Mouse (Mus musculus): ENCODE measurements around the gene Vav2.

Gene Vav2

DNA sequence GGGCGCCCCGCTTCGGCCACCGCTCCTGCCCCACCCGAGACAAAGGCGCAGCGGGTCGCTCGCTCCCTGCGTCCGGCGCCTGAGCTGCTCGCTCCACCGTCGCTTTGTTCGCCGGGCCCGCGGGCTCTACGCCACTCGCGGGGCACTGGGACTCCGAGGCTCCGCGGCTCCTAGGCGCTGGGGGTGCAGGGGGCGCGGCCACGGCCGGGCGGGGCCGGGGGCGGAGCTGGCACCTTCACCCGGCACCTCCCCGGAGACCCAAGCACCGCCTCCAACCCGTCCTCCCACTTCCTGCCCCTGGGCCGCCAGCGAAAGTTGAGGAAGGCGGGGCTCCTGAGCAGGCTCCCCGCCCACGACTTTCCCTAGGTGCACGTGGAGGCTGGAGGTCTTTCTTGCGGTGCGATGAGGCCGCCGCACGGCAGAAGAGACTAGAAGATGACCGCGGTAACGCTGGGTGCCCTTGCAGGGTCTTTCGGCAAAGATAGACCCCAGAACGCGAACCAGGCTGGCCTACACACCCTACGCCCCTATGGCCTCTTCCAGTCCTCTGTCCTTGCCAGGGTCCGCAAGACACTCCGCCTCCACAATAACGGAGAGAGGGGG lies at the start of gene Vav2:
Vav2 (minus strand) TSS at position 179 of the 603 bp plus-strand sequence.
- peak; percentile 96 to 97 for DNase-seq (ENCODE audit: low spot score in 2 of 2)

DNA sequence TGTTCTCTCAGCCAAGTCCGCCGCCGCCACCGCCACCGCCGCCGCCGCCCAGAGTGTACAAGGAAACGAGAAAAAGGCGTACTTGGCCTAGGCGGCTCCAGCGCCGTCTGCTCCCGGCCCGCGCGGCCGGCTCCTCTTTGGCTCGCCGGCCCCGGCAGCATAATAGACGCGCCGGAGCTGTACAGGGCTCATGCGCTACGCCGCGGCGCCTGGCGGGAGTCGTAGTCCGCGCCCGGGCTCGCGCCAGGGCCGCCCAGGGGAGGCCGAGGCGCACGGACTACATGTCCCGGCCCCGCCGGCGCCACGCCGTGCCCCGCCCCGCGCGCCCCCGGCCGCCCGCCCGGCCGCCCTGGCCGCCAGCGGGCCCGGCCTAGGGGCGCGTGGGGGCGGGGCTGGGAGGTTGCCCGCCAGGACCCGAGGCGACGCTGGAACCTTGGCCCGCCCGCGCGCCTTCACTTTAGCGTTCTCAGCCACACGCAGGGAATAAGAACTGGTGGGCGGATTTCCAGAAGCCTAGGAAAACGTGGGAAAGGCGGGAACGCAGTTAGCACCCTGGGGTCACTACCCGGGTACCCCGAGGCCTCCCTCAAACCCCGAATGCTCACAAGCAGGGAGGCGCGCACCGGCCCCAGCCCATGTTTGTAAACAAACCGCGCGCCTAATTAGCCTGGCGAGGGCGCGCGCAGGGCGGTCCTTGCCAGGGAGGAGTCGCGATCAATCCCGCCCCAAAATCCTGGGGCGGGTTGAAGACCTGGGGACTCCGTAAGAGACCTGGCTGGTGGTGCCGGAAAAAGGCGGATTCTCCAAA lies 48.9 kb upstream of the Vav2 start:
- peak; percentile 93 to 94 for DNase-seq (ENCODE audit: low spot score in 2 of 2)

DNA sequence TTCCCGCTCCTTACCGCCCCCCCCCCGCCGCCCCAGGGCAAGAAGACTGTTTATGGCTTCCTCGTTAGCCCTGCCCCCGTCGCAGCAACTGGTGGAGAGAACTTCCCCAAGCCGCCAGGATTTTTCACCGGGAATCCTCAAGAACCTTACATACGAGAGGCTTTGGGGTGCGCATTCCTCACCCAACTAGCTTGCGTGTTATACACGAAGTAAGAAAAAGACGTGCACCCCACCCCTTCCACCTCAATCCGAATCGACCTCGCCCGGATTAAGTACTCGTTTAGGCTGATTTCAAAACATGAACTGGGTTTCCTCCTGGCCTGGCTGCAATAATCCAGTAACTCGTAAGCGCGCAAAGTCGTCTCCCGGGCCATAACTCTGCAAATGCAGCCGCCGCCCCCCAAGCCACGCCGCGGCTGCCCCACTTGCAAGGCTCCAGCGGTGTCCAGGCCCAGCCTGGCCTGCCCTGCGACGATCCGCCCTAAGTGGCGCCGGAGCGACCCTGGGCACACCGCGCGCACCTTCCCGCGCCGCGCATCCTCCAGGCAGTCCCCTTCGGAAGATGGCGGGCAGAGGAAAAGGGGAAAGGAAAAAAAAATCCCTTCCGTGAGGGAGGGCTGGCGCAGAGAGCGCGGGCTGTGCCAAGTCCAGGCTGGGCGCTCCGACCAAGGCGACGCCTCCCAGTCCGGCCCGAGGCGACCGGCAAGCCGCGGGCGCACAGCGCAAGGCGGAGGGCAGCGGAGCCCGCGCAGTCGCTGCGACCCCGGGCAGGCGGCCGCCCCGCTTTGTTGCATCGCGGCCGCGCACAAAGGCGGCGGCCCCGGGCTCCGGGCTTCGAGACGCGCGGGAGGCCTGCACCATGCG lies 48.0 kb upstream of the Vav2 start:
- DNase-seq (ENCODE audit: low spot score in 2 of 2) = peak in 1 of 2 experiments; percentile 24

DNA sequence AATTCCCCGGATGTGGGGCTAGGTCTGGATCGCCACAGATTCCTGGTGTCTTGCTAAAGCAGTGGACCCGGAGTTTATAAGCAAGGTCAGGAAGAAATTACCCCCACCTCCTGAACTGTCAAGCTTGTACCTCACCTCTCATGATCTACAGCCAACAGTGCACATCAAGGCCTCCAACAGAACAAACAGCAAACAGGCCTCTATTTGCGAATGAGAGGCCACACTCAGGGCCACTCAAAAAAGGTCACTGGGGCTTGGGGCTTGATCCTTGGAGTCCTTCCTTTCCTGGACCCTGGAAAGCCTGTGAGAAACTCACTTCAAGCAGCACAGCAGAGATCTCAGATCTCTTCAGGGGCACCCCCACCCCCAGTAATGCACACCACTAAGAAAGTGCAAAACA lies 47.1 kb upstream of the Vav2 start:
- no peak for DNase-seq (ENCODE audit: low spot score in 2 of 2)

DNA sequence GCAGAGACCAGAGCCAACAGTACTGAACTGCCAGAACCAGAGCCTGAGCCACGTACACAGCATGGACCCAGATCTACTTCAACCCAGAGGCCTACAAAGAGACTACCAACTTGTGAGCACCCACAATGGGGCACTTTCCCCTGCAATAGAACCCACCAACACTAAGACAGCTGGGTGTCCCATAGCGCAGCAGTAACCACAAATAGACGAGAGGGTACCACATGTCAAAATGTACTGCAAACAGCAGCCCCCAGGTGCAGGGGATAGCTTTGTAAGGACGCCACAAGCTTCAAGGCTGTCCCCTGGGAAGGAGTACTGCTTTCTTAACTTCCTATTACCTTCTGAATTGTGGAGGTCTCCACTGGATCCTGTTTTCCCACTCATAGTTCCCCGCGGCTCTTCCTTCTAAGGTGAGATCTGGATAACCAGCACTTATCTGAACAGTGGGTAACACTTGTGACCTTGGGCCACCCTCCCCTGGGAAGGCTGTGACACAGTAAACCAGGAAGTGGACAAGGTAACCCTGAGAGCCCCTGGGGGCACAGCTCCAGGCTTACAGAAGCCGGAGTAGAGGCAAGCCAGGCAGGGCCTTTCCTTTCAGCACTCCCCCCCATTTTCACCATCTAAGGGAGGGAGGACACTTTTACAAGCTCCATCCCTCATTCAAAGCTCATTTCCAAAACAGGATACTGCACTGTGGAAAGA lies 46.4 kb upstream of the Vav2 start:
- DNase-seq (ENCODE audit: low spot score in 2 of 2) = peak in 1 of 2 experiments; percentile 36

DNA sequence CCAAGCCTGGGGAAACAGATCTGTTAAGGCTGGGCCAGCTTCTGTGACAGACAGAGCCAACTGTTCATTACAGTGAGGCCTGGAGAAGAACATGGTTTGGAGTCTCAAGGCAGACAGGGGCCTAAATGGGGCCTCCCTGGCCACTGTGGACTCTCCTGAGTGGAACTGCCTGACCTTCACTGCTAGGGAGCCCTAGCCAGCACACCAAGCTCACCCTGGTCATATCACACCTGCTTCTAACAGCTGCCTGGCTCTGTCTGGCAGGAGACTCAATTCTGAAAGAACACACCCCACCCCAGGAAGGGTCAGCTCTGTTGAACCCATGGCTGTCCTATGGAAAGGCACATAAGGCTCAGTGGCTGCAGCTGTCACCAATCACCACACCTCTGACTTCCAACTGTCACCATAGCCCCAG lies 44.3 kb upstream of the Vav2 start:
- DNase-seq (ENCODE audit: low spot score in 2 of 2) = no peak

DNA sequence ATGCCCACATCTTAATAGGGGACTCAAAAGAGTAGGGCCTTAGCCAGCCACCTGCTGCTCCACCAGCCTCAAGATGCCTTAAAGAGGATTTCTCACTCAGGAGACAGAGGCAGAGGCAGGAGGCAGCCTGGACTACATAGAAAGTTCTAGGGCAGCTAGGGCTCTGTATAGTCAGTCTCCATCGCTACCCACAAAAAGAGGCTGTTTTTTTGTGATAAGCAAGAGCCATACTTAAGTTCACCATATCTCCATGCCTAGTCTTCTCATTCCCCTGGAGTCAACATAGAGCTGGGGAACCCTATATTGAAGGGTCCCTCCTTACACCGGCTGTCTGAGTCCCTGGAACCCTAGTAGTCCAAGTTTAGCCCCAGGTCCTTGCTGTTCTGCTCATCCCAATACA lies 43.7 kb upstream of the Vav2 start:
- no peak for DNase-seq (ENCODE audit: low spot score in 2 of 2)

DNA sequence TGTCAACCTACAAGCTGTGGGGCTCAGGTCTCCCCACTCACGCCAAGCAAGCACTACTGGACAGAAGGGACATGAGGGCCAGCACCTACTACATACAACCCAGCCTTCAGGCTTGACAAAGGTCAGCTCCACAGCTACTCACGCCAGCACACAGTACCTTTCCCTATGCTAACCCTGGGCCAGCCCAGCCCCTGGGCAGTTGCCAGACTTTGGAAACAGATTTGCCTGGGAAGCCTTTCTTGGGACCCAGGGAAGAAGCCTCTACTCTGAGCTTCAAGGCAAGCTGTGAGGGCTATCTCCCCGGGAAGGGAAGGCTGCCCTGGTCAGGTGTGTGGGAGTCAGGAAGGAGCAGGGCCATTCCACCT lies 43.1 kb upstream of the Vav2 start:
- DNase-seq (ENCODE audit: low spot score in 2 of 2) = no peak

DNA sequence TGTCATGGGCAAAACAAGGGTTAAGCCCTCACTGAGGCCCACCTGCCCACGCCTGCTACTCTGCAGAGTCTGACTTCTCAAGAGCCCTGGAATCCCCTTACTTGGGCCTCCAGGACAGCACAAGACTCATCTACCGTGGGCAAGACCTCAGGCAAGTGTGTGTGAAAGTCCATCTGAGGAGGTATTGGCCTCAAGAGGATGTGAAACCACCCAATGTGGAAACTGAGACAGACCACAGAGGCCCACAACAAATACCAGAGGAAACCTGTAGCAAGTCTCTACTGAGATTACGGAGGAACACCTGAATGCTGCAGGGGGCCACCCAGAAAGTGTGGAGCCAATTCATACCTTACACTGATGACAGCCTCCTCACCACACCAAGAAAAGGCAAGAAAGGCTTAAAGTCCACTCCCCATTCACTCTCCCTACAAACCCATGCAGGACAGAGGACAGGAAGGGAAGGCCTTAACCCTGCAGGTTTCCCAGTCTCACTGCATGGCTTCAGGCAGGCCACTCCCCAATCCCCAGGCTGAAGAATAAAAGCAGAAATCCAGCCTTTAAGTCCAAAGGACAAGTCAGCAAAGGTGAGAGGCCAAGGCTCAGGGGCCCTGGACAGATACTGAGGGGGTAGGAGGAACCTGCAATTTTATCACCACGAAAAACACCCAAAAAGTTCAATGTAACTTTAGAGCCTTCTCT lies 42.6 kb upstream of the Vav2 start:
- peak; percentile 74 to 77 for DNase-seq (ENCODE audit: low spot score in 2 of 2)

DNA sequence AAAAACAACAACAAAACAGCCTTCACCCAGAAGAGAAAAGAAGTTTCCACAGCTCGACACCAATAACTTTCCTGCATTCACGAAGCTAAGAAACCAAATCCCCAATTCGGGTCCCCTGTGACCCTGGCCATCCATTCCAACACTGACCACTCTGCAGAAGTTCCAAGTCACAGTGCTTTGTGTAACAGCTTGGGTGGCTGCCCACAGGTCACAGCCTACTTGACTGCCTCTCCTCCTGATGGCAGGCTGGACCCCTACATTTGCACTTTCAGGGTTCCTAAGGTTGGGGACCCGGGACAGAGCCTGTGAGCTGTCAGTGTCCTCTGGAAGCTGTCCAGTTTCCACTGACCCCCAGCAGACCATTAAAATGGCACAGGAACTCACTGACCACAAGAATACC lies 36.1 kb upstream of the Vav2 start:
- DNase-seq (ENCODE audit: low spot score in 2 of 2) = no peak

DNA sequence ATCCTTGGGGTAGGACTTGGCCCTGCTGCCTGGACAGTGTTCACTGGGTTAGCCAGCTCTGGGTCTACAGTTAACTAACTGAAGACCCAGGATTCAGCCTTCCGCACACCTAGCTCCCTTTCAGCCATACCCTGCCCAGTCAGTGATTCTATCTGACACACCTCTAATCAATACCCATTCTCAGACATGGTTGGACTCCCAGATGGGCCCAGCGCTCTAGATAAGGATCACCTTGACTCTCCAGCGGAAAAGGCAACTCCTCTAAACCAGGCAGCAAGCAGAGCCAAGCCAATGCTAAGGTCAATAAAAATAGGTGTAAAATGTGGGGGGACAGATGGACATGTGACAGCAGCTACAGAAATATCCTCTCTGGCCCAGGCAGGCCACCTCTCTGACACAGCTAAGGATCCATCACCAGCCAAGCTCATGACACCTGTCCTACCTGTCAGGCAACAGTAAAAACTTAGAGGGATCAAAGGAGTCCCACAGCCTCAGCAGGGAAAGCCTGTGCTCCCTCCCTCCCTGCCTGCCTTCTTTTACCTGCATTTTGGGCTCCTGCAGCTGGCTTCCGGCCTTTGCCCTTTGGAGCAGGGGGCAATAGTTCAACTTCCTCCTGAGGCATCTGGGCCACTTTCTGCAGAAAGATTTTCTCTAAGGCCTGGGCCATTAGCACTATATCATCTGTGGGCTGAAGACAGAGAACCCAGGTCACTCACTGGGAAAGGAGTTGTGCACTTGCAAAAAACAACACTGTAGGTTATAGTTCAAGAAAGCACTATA lies 35.2 kb upstream of the Vav2 start:
- no peak for DNase-seq (ENCODE audit: low spot score in 2 of 2)

DNA sequence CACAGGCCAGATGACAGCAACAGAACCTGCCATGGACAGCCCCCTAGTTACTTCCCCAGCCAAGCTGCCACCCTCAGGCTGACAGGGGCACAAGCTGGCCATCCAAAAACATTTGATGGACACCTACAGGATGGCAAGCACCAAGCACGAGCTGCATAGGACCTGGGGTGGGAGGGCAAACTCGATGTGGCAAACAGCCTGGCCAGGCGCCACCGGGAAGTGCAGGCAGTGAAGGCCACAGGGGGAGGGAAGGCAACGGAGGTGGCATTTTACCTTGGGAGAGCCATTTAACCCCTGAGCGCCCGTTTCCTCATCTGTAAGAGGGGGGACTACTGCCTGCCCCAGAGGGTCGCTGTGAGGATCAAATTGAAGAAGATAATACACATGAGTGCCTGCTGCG lies 33.8 kb upstream of the Vav2 start:
- no peak for DNase-seq (ENCODE audit: low spot score in 2 of 2)

DNA sequence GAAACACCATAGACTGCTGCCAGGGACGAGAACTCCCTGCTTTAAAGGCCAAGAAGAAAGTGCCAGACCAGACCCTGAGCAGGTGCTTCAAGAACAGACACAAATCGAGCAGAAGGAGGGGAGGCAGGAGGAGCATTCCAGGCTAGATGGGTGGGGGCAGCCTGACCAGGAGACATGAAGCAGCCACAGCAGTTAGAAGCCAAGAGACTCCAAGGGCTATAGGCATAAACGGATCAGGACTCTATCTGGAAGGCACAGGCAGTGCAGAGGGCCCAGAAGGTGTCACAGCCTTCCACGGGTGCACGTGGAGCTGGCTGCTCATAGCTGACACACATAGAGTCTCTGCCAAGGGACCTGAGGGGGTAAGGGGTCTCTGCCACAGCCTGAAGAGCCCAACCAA lies 33.3 kb upstream of the Vav2 start:
- DNase-seq (ENCODE audit: low spot score in 2 of 2) = no peak

DNA sequence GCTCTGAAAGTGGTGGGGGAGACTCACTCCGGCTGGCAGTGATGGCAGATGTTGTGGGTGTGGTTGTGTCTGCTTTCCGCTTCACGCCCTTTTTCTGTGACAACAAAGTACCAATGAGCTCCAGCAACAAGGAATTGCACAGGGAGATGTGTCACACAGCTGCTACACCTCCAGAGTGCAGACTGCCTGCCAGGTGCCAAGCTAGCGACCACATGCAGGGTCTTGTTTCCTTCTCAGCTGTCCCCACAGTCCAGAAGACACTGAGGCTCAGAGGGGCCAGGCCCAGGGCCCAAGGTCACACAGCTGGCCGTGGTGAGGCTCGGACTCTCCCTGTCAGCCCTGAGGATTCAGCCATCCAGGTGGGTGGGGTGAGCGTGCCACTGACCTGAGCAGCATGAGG lies 32.9 kb upstream of the Vav2 start:
- DNase-seq (ENCODE audit: low spot score in 2 of 2) = no peak

DNA sequence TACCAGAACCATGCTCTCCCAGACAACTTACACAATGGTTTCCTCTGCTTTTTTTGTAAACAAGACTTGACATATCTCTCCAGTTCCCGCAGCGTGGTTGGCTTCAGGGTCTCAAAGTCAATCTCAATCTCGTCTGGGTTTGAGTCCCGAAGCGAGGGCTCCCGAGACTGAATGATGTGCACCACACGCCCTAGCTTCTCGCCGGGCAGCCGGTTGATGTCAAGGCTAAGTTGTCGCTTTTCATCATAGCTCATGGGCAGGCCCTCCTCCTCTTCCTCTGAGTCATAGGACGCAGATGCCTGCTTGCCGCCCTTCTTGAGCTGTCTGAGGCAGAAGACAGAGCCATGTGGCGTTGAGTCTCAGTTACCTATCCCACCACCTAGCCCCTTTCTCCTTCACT lies 23.4 kb upstream of the Vav2 start:
- DNase-seq (ENCODE audit: low spot score in 2 of 2) = no peak

DNA sequence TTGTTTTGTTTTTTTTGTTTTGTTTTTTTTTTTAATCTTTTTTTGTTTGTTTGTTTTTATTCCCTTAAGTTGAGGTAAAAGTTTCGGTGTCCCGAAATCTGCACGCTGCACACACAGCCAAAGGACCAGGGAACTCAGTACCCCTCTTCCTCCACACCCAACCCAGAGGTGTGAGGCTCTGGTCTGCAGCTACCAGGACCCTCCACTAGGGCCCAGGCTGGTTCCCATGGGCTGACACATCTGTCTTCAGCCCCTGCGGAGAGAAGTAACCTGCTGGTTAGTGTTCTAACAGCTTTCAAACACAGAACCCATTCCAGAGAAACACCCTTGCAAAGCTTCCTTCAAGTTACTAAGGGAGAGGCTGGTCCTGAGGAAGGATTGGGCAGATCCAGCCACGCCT lies 20.9 kb upstream of the Vav2 start:
- no peak for DNase-seq (ENCODE audit: low spot score in 2 of 2)

DNA sequence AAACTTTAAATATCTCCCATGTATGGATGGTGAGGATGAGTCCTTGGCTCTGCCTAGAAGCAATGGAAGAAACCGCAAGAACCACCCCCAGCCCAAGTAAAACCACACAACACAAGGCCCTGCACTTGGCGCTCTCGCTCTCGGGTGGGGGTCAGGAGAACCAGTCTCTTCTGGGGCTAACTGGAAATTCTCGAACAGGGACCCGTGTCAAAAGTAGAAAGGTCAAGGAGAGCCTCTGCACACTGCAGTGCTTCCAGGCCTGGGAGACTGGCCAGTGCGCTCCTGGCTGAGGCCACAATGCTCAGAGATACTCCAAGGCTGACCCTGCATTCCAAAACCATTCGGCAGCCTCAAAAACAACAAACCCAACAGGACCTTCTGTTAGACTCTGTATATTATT lies 20.0 kb upstream of the Vav2 start:
- no peak for DNase-seq (ENCODE audit: low spot score in 2 of 2)

DNA sequence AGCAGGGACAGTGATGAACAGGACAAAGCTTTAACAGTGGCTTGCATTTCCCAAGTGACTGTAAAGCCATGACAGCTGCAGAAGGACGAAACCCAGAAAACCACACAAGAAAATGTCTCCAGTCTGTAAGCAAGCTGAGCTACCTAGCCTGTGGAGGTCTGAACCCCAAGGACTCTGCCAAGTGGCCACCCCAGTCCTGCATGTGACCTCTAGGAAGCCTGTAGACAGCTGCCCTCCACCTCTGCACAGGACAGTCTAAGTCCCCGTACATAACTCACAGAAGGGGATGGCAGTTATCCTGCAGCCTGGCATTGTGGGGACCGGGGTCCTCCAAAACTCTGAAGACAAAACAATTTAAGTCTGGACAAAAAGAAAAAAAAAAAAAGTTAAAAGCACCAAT lies 19.1 kb upstream of the Vav2 start:
- DNase-seq (ENCODE audit: low spot score in 2 of 2) = no peak

DNA sequence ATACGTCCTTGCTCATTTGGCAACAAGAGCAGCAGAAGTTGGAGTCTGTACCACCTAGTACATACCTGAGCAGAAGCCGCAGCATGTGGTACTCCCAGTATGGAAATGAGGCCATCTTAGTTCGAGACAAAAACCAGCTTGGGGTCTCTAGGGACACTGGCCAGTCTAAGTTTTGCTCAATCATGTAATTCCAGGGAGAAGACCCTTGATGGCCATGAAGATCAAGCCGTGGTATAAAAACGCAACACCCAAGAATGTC lies 16.5 kb upstream of the Vav2 start:
- no peak for DNase-seq (ENCODE audit: low spot score in 2 of 2)

DNA sequence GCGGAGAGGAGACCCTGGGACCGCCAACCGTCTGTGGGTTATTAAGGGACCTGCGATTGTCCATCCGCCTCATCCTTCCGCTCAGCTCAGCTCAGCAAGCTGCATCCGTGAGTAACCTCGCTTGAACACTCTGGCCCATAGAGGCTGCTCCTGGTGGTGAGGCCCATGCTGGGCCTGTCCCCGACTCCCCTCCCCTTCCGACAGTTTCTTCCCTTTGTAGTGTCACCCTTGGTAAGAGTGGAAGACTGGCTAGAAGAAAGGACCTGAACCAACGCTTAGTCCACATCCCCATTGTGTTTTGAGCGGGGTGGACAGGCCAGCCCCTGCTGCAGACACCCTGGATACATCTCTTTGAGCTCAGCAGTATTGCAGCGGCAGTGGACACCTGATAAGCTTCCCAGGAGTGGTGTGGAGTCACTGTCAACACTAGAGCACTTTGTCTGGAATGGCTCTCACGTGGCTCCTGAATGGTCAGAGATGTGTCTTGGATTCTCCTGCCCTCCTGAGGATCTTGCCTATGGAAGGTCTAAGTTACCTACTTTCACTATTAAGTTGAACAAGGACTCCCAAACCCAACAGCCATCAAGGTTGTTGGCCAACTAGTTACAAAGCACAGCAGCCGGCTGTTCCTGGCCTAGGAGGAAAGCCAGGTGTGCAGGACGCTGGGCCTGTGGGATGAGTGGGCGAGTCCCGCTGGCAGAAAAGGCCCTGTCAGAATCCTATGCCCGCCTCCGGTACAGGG lies 16.0 kb upstream of the Vav2 start:
- DNase-seq (ENCODE audit: low spot score in 2 of 2) = no peak

Measured in spleen, postnatal 36 days (tissue).